Mouse (Mus musculus): ENCODE results near the gene Aprt. TPM values are rescaled to one million over a fixed set of nuclear protein-coding genes. Genes with fewer than 3 reads are reported as not detected.

Gene Aprt
- polyA plus RNA-seq, 1 experiment = 60.1 TPM

- H3K4me3 ChIP-seq (ENCODE audit: insufficient read depth, low read length) = peak overlapping the region; percentile 53
- peaks cover 2% of the 10 kb centered on the region; the same call in 1 of the 2 replicates for H3K4me1 ChIP-seq (ENCODE audit: control insufficient read depth, insufficient read depth, low read length)
- H3K27ac ChIP-seq (ENCODE audit: insufficient read depth, low read length) = no peak overlapping the region
- TF ChIP-seq POLR2A (IDR thresholded peaks at IDR 0.05; ENCODE audit: extremely low read depth, insufficient read depth, low read length) (no peak), CTCF (IDR thresholded peaks at IDR 0.05; ENCODE audit: extremely low read depth, insufficient read depth, low read length) (no peak)
Observed at GRCm38 (mm10) chr8:122568109-122568504, 8.6 kb downstream of the Aprt start.

DNA sequence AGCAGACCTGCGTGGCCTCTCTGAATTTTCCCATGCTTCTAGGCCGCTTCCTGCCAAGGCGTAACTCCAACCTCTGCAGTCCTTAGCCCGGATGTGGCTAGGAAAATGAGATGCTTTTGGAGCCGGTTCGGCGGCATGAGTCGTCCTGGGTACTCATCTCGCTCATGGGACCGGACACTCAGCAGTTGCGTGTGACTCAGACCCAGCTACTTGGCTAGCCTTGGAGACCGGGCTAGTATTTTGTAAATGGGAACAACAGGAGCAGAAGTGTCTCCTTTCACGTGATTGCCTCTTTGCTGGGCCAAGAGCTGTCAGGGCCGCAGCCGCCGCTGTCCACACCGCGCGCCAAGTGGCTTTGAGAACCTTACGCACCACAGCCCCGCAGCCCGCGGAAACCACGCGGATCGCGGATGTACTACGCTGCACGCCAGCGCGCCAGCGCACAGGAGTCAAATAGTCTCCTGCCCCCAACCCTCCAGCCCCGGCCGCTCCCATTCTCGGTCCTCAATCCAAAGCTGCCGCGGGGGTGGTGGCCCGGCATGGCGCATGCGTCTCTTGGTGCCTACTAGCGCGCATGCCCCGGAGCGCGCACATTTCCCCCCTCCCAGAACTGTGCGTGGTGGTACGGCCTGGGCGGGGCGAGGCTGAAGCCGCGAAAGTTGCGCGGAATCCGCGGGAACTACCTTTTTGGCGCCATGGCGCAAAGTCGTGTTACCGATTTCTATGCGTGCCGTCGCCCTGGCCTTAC lies 9.2 kb downstream of the Aprt start, which contains the start of gene Cdt1:
TSS of gene Cdt1 (plus strand) at position 655 of the 748 bp plus-strand sequence.
- TF ChIP-seq POLR2A (IDR thresholded peaks at IDR 0.05; ENCODE audit: extremely low read depth, insufficient read depth, low read length) (peak; percentile 75), CTCF (IDR thresholded peaks at IDR 0.05; ENCODE audit: extremely low read depth, insufficient read depth, low read length) (no peak)
- peaks cover 2% of the 10 kb centered on the region; the same call in 1 of the 2 replicates for H3K4me1 ChIP-seq (ENCODE audit: control insufficient read depth, insufficient read depth, low read length)
- H3K27ac ChIP-seq (ENCODE audit: insufficient read depth, low read length) = peak within 1 kb of the TSS; percentile 80
- H3K4me3 ChIP-seq (ENCODE audit: insufficient read depth, low read length) = peak within 1 kb of the TSS; percentile 53

- peak overlapping the region; percentile 2; the same call in 1 of the 2 replicates for H3K27ac ChIP-seq (ENCODE audit: insufficient read depth, low read length)
- peaks cover 2% of the 10 kb centered on the region; the same call in 1 of the 2 replicates for H3K4me1 ChIP-seq (ENCODE audit: control insufficient read depth, insufficient read depth, low read length)
- H3K4me3 ChIP-seq (ENCODE audit: insufficient read depth, low read length) = peak overlapping the region; percentile 53
- TF ChIP-seq CTCF (IDR thresholded peaks at IDR 0.05; ENCODE audit: extremely low read depth, insufficient read depth, low read length) (no peak), POLR2A (IDR thresholded peaks at IDR 0.05; ENCODE audit: extremely low read depth, insufficient read depth, low read length) (no peak)
Observed at GRCm38 (mm10) chr8:122566766-122567165, 9.9 kb downstream of the Aprt start.

DNA sequence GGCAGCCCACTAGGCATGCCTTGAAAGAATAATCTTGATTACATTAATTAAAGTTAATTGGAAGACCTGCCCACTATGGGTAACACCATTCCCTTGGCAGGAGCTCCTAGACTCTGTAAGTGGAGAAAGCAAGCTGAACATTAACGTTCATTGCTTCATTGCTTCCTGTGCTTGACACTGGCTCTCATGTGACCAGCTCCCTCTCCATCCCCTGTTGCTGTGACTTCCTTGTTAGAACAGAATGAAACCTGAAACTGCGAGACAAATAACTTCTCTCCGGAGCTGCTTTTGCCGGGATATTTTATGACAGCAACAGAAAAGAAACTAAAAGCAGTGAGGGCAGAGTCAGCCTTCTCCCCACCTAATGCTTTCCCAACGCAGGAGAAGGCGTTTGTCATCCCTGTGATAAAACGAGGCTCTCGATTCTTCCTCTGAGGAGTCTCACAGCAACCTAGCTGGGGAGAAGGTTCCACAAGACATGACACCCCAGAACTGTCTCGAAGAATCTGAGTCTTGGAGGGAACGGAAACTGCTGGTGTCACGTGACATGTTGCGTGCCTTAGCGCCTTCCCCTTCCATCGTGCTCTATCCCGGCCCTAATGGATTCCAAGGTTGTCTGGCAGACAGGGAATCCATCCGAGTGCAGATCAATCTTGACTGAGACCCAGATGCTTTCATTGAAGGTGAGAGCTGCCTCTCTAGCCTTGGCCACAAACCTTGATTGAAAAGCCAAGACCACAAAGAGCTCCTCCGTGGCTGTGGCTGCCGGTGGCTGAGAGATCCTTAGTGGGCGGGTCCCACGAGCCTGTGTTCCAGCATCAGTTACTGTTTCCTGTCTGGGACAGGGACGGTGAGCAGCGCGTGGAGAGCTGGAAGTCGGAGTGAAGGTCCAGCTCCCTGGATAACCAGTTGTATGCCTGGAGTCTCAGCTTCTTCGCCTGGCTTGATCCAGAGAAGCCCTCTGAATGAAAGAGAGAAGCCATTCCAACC lies 12.1 kb downstream of the Aprt start:
- H3K27ac ChIP-seq (ENCODE audit: insufficient read depth, low read length) = no peak overlapping the region; the same call in 1 of the 2 replicates
- peaks cover 2% of the 10 kb centered on the region; the same call in 1 of the 2 replicates for H3K4me1 ChIP-seq (ENCODE audit: control insufficient read depth, insufficient read depth, low read length)
- no peak overlapping the region for H3K4me3 ChIP-seq (ENCODE audit: insufficient read depth, low read length)
- TF ChIP-seq CTCF (IDR thresholded peaks at IDR 0.05; ENCODE audit: extremely low read depth, insufficient read depth, low read length) (no peak), POLR2A (IDR thresholded peaks at IDR 0.05; ENCODE audit: extremely low read depth, insufficient read depth, low read length) (no peak)

DNA sequence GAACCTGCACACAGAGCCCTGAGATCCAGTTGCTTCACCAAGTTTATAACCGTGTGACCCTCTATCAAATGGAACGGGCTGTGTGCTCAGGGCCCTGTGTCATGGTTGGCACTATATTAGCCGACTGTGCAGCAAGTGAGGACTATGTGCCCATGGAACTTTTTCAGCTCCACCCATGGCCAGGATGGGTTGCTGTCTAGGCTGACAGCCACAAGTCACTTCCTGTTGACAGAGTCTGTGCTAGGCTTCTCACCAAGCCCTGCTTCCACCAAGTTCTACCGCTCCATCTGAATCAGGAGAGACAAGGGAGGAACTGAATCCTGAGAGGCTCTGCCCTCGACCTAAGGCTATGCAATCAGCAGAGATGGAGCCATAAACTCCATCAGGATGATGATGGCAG lies 15.5 kb downstream of the Aprt start:
- H3K4me1 ChIP-seq (ENCODE audit: control insufficient read depth, insufficient read depth, low read length) = peaks cover 3% of the 10 kb centered on the region
- TF ChIP-seq CTCF (IDR thresholded peaks at IDR 0.05; ENCODE audit: extremely low read depth, insufficient read depth, low read length) = no peak
- H3K4me3 ChIP-seq (ENCODE audit: insufficient read depth, low read length) = no peak overlapping the region
- H3K27ac ChIP-seq (ENCODE audit: insufficient read depth, low read length) = no peak overlapping the region

DNA sequence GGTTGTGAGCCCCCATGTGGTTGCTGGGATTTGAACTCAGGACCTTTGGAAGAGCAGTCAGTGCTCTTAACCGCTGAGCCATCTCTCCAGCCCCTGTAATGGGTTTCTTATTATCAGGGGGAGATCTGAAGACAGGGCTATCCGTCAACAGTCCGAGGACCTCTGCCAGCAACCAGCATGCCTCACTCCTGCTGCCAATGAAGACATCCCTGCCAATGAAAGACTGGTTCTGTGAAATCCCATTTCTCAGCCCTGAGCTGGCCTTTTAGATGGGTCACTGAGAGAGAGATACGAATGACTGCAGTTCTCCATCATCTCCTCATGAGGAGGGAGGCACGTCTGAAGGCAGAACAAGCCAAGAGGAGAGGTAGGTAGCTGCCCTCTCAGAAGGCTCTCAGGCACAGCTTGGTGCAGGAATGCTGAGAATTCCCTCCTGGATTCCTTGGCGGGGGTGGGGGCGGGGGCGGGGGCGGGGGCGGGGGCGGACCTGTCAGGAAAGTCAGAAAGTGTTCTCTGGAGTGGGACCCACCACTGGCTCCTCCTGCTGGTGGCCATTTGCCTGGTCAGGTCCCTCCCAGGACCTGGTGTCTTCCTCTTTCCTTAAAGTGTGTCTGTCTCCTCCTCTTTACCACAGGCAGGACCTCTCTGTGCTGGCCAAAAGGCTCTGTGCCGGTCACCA lies 17.9 kb downstream of the Aprt start:
- no peak for TF ChIP-seq CTCF (IDR thresholded peaks at IDR 0.05; ENCODE audit: extremely low read depth, insufficient read depth, low read length)
- no peak for TF ChIP-seq POLR2A (IDR thresholded peaks at IDR 0.05; ENCODE audit: extremely low read depth, insufficient read depth, low read length)
- no peak overlapping the region for H3K27ac ChIP-seq (ENCODE audit: insufficient read depth, low read length)
- H3K4me3 ChIP-seq (ENCODE audit: insufficient read depth, low read length) = no peak overlapping the region
- H3K4me1 ChIP-seq (ENCODE audit: control insufficient read depth, insufficient read depth, low read length) = peaks cover 11% of the 10 kb centered on the region

DNA sequence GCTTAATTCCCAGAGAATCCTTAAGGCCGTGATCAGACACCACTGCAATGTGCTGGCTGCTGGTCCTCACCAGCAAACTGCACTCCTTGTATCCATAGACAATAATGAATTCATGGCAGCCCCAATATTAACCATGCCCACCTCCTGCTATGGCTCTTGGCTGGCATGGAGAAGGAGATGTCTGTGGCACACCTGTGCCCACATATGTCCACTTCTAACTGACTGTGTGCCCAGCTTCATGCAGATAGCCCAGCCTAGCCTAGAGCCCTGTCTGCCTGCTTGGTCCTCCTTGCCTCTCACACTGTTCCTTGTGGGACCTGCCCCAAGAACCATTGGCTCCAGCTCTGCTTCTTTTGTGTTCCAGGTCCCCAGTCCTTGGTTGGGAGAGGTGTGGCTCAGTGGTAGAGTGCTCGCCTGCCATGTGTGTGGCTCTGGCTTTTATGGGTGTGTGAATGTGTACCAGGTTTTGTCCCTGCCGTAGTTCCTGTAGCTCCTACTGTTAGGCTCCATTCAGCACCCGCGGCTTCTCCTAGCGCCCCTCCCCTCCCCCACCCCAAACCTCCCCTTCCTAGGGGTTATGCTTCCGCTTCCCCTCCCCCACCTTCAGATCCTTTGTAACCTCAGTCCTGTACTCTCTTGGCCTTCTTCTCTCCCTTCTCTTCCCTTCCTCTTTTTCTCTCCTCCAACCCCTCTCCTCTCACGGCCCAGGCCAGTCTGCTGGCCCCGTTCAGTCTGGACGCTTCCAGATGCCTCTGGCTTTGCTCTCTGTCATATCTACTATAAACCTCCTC lies 19.3 kb downstream of the Aprt start:
- Histone ChIP-seq H3K4me1 (ENCODE audit: control insufficient read depth, insufficient read depth, low read length) (peaks cover 11% of the 10 kb centered on the region), H3K4me3 (ENCODE audit: insufficient read depth, low read length) (no peak overlapping the region), H3K27ac (ENCODE audit: insufficient read depth, low read length) (no peak overlapping the region)
- TF ChIP-seq CTCF (IDR thresholded peaks at IDR 0.05; ENCODE audit: extremely low read depth, insufficient read depth, low read length) = no peak
- TF ChIP-seq POLR2A (IDR thresholded peaks at IDR 0.05; ENCODE audit: extremely low read depth, insufficient read depth, low read length) = no peak
